Mouse (Mus musculus) stomach, postnatal 0 days (tissue): ENCODE data around the gene L3mbtl3. TPM values are rescaled to one million over a fixed set of nuclear protein-coding genes. Genes with fewer than 3 reads are reported as not detected.

Experiments used
- ATAC-seq: fragments of 200-750 bp; cut with Nextera tagmentation; 2 replicates; pipeline ENCODE4 v1.8.0; 2017; ENCODE audit not compliant: low FRiP score, low TSS enrichment
- DNase-seq: peaks from one replicate; pipeline ENCODE4 v3.0.0-alpha.2; 2016; ENCODE audit warnings: low spot score
- H3K27ac ChIP-seq: fragments of 300-500 bp; sonication (generic); replicated peaks from 2 replicates; pipeline ENCODE4 v1.5.1; 2014; ENCODE audit warnings: mild to moderate bottlenecking, control low read depth
- H3K27me3 ChIP-seq: fragments of 300-500 bp; sonication (generic); 2 replicates; pipeline ENCODE4 v1.6.1; 2014; ENCODE audit warnings: low read length; ENCODE audit not compliant: control insufficient read depth, insufficient read depth
- H3K36me3 ChIP-seq: fragments of 300-500 bp; sonication (generic); 2 replicates; pipeline ENCODE4 v1.6.1; 2014; ENCODE audit warnings: low read length, mixed read lengths; ENCODE audit not compliant: control insufficient read depth, insufficient read depth
- H3K4me1 ChIP-seq: fragments of 300-500 bp; sonication (generic); replicated peaks from 2 replicates; pipeline ENCODE4 v1.6.1; 2014; ENCODE audit warnings: antibody characterized with exemption; ENCODE audit not compliant: control insufficient read depth, insufficient read depth
- H3K4me2 ChIP-seq: fragments of 300-500 bp; sonication (generic); replicated peaks from 2 replicates; pipeline ENCODE4 v1.6.1; 2014; ENCODE audit warnings: low read depth, mild to moderate bottlenecking, control low read depth, moderate library complexity
- H3K4me3 ChIP-seq: fragments of 300-500 bp; sonication (generic); 2 replicates; pipeline ENCODE4 v1.5.1; 2014; ENCODE audit warnings: low read depth, low read length, control low read depth
- H3K9ac ChIP-seq: fragments of 300-500 bp; sonication (generic); 2 replicates; pipeline ENCODE4 v1.6.1; 2014; ENCODE audit warnings: mild to moderate bottlenecking, low read length, control low read depth, mixed read lengths
- H3K9me3 ChIP-seq: fragments of 300-500 bp; sonication (generic); 2 replicates; pipeline ENCODE4 v1.6.1; 2016; ENCODE audit warnings: low read length; ENCODE audit not compliant: control insufficient read depth
- CTCF ChIP-seq: IDR thresholded peaks from 2 replicates; pipeline ENCODE4 v1.5.1; 2016; ENCODE audit warnings: antibody characterized with exemption, low read depth, mild to moderate bottlenecking, moderate library complexity
- EP300 ChIP-seq: optimal IDR thresholded peaks from 2 replicates; pipeline ENCODE3; 2016; ENCODE audit warnings: antibody characterized with exemption
- WGBS: fragments of 180-500 bp; shearing (Covaris S2); extraction: QIAGEN DNeasy Blood & Tissue Kit; methylation state at CpG from one replicate; pipeline ENCODE4 v1.1.7; 2014; 5-methylcytosine and 5-hydroxymethylcytosine counted together
- polyA plus RNA-seq: library from polyadenylated mRNA; unstranded; fragments of >200 nt; fragmentation: Nextera tagmentation; extraction: Ambion mirVana; gene quantifications from 2 replicates; pipeline ENCODE4 v1.2.1, GENCODE M21; 2015

L3mbtl3 gene
- polyA plus RNA-seq, 1 experiment from 2014 or later: 4.3 TPM

- Histone ChIP-seq H3K4me1 (no peaks in the 10 kb centered on the region), H3K4me3 (peak overlapping the region; percentile 90), H3K9me3 (no peaks in the 10 kb centered on the region), H3K9ac (peak overlapping the region; percentile 93), H3K27me3 (no peaks in the 10 kb centered on the region), H3K4me2 (peak overlapping the region; percentile 90), H3K36me3 (no peaks in the 10 kb centered on the region), H3K27ac (peak overlapping the region; percentile 97)
- WGBS: 0% methylated on average over 47 of the region's 101 CpGs
- DNase-seq (peak; percentile 71), ATAC-seq (peak; percentile 69)
- TF ChIP-seq EP300: no peak
- TF ChIP-seq CTCF: no peak
Measured at GRCm38 (mm10) chr10:26374436-26375311, 1.1 kb downstream of the L3mbtl3 start.

DNA sequence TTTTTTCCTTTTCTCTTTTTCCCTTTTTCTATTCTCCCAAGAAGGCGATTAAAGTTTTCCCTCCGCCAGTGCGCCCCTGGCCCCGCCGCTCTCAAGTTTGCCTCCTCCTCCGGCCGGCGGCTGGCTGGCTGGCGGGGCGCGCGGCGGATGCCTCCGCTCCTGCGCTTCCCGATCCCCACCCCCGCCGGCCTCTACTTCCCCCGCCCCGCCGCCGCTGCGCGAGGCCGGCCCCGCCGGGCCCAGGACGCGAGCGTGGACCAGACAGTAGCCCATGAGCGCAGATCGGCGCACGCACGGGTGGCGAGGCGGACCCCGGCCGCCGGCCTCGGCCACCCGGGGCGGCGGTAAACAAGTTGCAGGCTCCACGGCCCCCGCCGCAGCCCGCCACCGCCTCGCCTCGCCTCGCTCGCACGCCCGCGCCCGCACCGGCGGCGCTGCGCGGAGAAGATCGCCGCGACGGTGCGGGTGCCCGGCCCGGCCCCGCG, 1.8 kb downstream of the L3mbtl3 start:
- Histone ChIP-seq H3K9ac (peak overlapping the region; percentile 93), H3K9me3 (no peaks in the 10 kb centered on the region), H3K4me1 (no peaks in the 10 kb centered on the region), H3K4me2 (peak overlapping the region; percentile 90), H3K36me3 (no peaks in the 10 kb centered on the region), H3K27ac (peak overlapping the region; percentile 97), H3K27me3 (no peaks in the 10 kb centered on the region), H3K4me3 (peak overlapping the region; percentile 90)
- WGBS: under 1% methylated on average over 61 of the region's 71 CpGs
- ATAC-seq: peak; percentile 74
- TF ChIP-seq EP300: no peak
- no peak for TF ChIP-seq CTCF
- peak; percentile 76 for DNase-seq

GRCm38 (mm10) chr10:26372940-26373931, 2.5 kb downstream of the L3mbtl3 start:
- H3K27me3 ChIP-seq: no peaks in the 10 kb centered on the region
- under 1% methylated on average over 49 of the region's 51 CpGs for WGBS
- DNase-seq: peak; percentile 84
- H3K9ac ChIP-seq: peak overlapping the region; percentile 93
- peak overlapping the region; percentile 90 for H3K4me3 ChIP-seq
- no peaks in the 10 kb centered on the region for H3K4me1 ChIP-seq
- H3K9me3 ChIP-seq: no peaks in the 10 kb centered on the region
- peak overlapping the region; percentile 97 for H3K27ac ChIP-seq
- peak overlapping the region; percentile 90 for H3K4me2 ChIP-seq
- TF ChIP-seq CTCF: peak; percentile 87
- no peak for TF ChIP-seq EP300
- no peaks in the 10 kb centered on the region for H3K36me3 ChIP-seq
- ATAC-seq: peak; percentile 44

GRCm38 (mm10) chr10:26371416-26371815, 4.4 kb downstream of the L3mbtl3 start:
- Histone ChIP-seq H3K9me3 (no peaks in the 10 kb centered on the region), H3K36me3 (no peaks in the 10 kb centered on the region), H3K27ac (no peak overlapping the region), H3K4me1 (no peaks in the 10 kb centered on the region), H3K4me2 (no peak overlapping the region), H3K9ac (no peak overlapping the region), H3K4me3 (no peak overlapping the region), H3K27me3 (no peaks in the 10 kb centered on the region)
- DNase-seq (peak; percentile 16), ATAC-seq (no peak)
- TF ChIP-seq EP300: no peak
- TF ChIP-seq CTCF: no peak
- 71% methylated on average over 7 of the region's 7 CpGs for WGBS

DNA sequence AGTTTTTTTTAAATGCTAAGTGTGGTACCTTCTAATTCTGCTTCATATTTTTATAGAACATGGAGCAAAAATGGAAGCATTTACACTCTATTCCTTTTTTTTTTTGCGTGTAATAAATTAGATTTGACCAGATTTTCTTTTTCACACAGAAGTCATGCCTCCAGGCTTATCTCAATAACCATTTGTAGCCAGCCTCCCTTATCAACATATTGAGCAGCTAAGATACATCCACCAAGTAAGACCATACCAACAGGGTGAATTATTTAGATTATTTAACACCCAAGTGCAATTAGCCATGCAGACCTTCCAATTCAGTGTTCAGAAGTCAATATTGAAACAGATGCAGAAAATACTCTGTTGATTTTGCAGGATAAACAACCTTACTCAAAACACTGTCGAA, 10.8 kb downstream of the L3mbtl3 start:
- ATAC-seq (no peak), DNase-seq (no peak)
- Histone ChIP-seq H3K27ac (no peak overlapping the region), H3K4me2 (no peak overlapping the region), H3K9me3 (no peaks in the 10 kb centered on the region), H3K27me3 (no peaks in the 10 kb centered on the region), H3K4me3 (no peak overlapping the region), H3K4me1 (no peaks in the 10 kb centered on the region), H3K36me3 (no peaks in the 10 kb centered on the region), H3K9ac (no peak overlapping the region)
- TF ChIP-seq CTCF (no peak), EP300 (no peak)
- 78% methylated on average over 2 of the region's 2 CpGs for WGBS
